Mouse (Mus musculus): ENCODE data around the gene Cldn15. TPM values are rescaled to one million over a fixed set of nuclear protein-coding genes. Genes with fewer than 3 reads are reported as not detected.
"Not testable (repeated sequence)": the region's sequence is repeated elsewhere in the genome, so short reads cannot be mapped to it uniquely, and the experiment has no call there.

The Cldn15 gene
- total RNA-seq, 2 experiments from 2014 or later: not detected

- intact Hi-C loops (cut with DNase I): no loop called here
- DNase-seq (ENCODE audit: low spot score in 2 of 2): no peak
Observed at GRCm38 (mm10) chr5:136943382-136943781, 23.0 kb upstream of the Cldn15 start.

- DNase-seq (ENCODE audit: low spot score in 2 of 2): no peak
- intact Hi-C loops (cut with DNase I): no loop called here
Observed at GRCm38 (mm10) chr5:136945084-136945483, 21.3 kb upstream of the Cldn15 start.

GRCm38 (mm10) chr5:136947874-136948273 lies 18.5 kb upstream of the Cldn15 start:
- intact Hi-C loops (cut with DNase I): no loop called here
- DNase-seq (ENCODE audit: low spot score in 2 of 2): no peak

- DNase-seq (ENCODE audit: low spot score in 2 of 2); intact Hi-C loops (cut with DNase I): not testable (repeated sequence)
Observed at GRCm38 (mm10) chr5:136949551-136950336, 16.7 kb upstream of the Cldn15 start.

GRCm38 (mm10) chr5:136950521-136950920 lies 15.9 kb upstream of the Cldn15 start:
- no peak for DNase-seq (ENCODE audit: low spot score in 2 of 2)
- intact Hi-C loops (cut with DNase I): no loop called here

- DNase-seq (ENCODE audit: low spot score in 2 of 2): no peak
- intact Hi-C loops (cut with DNase I): no loop called here
Observed at GRCm38 (mm10) chr5:136952153-136952552, 14.3 kb upstream of the Cldn15 start.

- DNase-seq (ENCODE audit: low spot score in 2 of 2): peak; percentile 93 to 94
- intact Hi-C loops (cut with DNase I): no loop called here
Observed at GRCm38 (mm10) chr5:136953015-136953414, 13.4 kb upstream of the Cldn15 start, which contains the start of gene Fis1. TSS of gene Fis1 (plus strand) at chr5:136953275.

GRCm38 (mm10) chr5:136953440-136953951 lies 12.9 kb upstream of the Cldn15 start:
- intact Hi-C loops (cut with DNase I): no loop called here
- DNase-seq (ENCODE audit: low spot score in 2 of 2): peak; percentile 35 to 46

GRCm38 (mm10) chr5:136955622-136956021 lies 10.8 kb upstream of the Cldn15 start:
- DNase-seq (ENCODE audit: low spot score in 2 of 2): no peak
- intact Hi-C loops (cut with DNase I): no loop called here

- DNase-seq (ENCODE audit: low spot score in 2 of 2): no peak
- intact Hi-C loops (cut with DNase I): no loop called here
Observed at GRCm38 (mm10) chr5:136957250-136957649, 9.2 kb upstream of the Cldn15 start.

GRCm38 (mm10) chr5:136958991-136959605 lies 7.3 kb upstream of the Cldn15 start:
- intact Hi-C loops (cut with DNase I): no loop called here
- no peak for DNase-seq (ENCODE audit: low spot score in 2 of 2)

- intact Hi-C loops (cut with DNase I): no loop called here
- DNase-seq (ENCODE audit: low spot score in 2 of 2): no peak
Observed at GRCm38 (mm10) chr5:136960053-136960452, 6.4 kb upstream of the Cldn15 start.

- no peak for DNase-seq (ENCODE audit: low spot score in 2 of 2)
- intact Hi-C loops (cut with DNase I): no loop called here
Observed at GRCm38 (mm10) chr5:136961334-136961982, 5.0 kb upstream of the Cldn15 start.

- peak; percentile 93 to 94 for DNase-seq (ENCODE audit: low spot score in 2 of 2)
- intact Hi-C loops (cut with DNase I): no loop called here
Observed at GRCm38 (mm10) chr5:136961983-136962461, 4.4 kb upstream of the Cldn15 start.

- peak; percentile 69 to 70 for DNase-seq (ENCODE audit: low spot score in 2 of 2)
- intact Hi-C loops (cut with DNase I): no loop called here
Observed at GRCm38 (mm10) chr5:136962501-136962900, 3.9 kb upstream of the Cldn15 start.

- intact Hi-C loops (cut with DNase I): no loop called here
- no peak for DNase-seq (ENCODE audit: low spot score in 2 of 2)
Observed at GRCm38 (mm10) chr5:136962966-136963540, 3.4 kb upstream of the Cldn15 start.

GRCm38 (mm10) chr5:136965210-136965609 lies 1.2 kb upstream of the Cldn15 start:
- DNase-seq (ENCODE audit: low spot score in 2 of 2): no peak
- intact Hi-C loops (cut with DNase I): no loop called here

GRCm38 (mm10) chr5:136965686-136966085 lies 730 bp upstream of the Cldn15 start:
- intact Hi-C loops (cut with DNase I): no loop called here
- no peak for DNase-seq (ENCODE audit: low spot score in 2 of 2)

- DNase-seq (ENCODE audit: low spot score in 2 of 2): no peak
- intact Hi-C loops (cut with DNase I): no loop called here
Observed at GRCm38 (mm10) chr5:136966861-136967455, 542 bp downstream of the Cldn15 start.

- intact Hi-C loops (cut with DNase I): no loop called here
- DNase-seq (ENCODE audit: low spot score in 2 of 2): no peak
Observed at GRCm38 (mm10) chr5:136967592-136967991, 1.2 kb downstream of the Cldn15 start.
